ENCODE assay signal across 20 mouse cellular contexts in the genomic region with DNA sequence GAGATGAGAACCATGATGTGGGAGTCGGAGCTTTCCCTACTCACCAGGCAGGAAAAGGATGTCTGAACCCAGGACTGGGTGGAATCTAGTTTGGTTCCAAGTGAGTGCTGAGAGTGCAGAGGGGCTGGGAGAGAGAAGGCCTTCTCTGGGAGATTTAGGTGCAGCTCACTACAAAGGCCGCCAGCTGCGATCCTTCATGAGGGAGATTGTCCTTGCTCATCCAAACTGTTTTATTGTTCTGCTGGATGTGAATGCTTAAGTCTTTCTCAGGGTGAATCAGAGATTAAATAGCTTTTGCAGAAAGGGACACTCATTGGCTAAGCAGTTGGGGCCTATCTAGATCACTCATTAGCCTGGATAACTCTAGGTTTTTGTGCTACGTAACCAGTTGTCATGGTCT.
DNase-seq lines count a peak whose midpoint lies in the region; ATAC-seq lines count a peak whose summit lies in the region.
"Had no signal": no experiment of that assay in that cellular context is flagged by ENCODE, and none has a peak within 500 bp of the region (broad histone marks: within the 10 kb centered on the region; RNA-seq: fewer than 3 reads in every experiment).

No protein-coding gene starts in this region.

- H3K27me3 ChIP-seq in kidney, embryonic 16.5 days (ENCODE audit: insufficient read depth, low read length) = no peaks in the 10 kb centered on the region
- 0 out of 2 replicates have a peak, but pooled peaks cover 4% of the 10 kb centered on the region for H3K27me3 ChIP-seq in heart, embryonic 10.5 days (ENCODE audit: insufficient read depth, poor library complexity, severe bottlenecking)
- H3K27me3 ChIP-seq: embryonic facial prominence, embryonic 12.5 days; forebrain, embryonic 15.5 days; heart, embryonic 15.5 days had no signal

- DNase-seq in kidney, adult 9 months = no peak
- DNase-seq in thymus, postnatal 4 days = peak; percentile 7
- DNase-seq in thymus, postnatal 36 days = no peak
- peak; percentile 53 for DNase-seq in ZHBTc4 (ENCODE audit: low read depth, low spot score)
- DNase-seq in heart, embryonic 10.5 days (ENCODE audit: low spot score) = no peak
- DNase-seq: adrenal gland, postnatal 14 days; cerebellum, adult 11-12 months; cerebellum, adult 9-10 months; cerebellum, postnatal 25 days; gastrocnemius, postnatal 10 days; heart, adult 18-20 months had no signal

- no peak overlapping the region; the same call in 1 of the 2 replicates for H3K27ac ChIP-seq in kidney, embryonic 16.5 days (ENCODE audit: low read length)
- no peak overlapping the region for H3K27ac ChIP-seq in heart, embryonic 10.5 days
- H3K27ac ChIP-seq: embryonic facial prominence, embryonic 12.5 days; forebrain, embryonic 15.5 days; heart, embryonic 15.5 days; hindbrain, embryonic 10.5 days; hindbrain, embryonic 14.5 days had no signal

- no peak overlapping the region; the same call in 1 of the 2 replicates for H3K9ac ChIP-seq in kidney, embryonic 16.5 days (replicated peaks; ENCODE audit: low read length)
- H3K9ac ChIP-seq: embryonic facial prominence, embryonic 12.5 days; forebrain, embryonic 15.5 days; heart, embryonic 15.5 days; hindbrain, embryonic 14.5 days had no signal

- H3K4me1 ChIP-seq in kidney, embryonic 16.5 days (ENCODE audit: insufficient read depth, low read length) = no peaks in the 10 kb centered on the region; the same call in 1 of the 2 replicates
- H3K4me1 ChIP-seq in heart, embryonic 10.5 days = peaks cover 5% of the 10 kb centered on the region; the same call in 1 of the 2 replicates
- H3K4me1 ChIP-seq: forebrain, embryonic 15.5 days; heart, embryonic 15.5 days; hindbrain, embryonic 10.5 days had no signal

- 0 out of 2 replicates have a peak overlapping the region, but pooled peaks have one; percentile 7 for H3K4me2 ChIP-seq in kidney, embryonic 16.5 days (replicated peaks; ENCODE audit: low read depth, low read length)
- H3K4me2 ChIP-seq: embryonic facial prominence, embryonic 12.5 days; forebrain, embryonic 15.5 days; heart, embryonic 11.5 days; heart, embryonic 15.5 days; hindbrain, embryonic 14.5 days had no signal

- peak; percentile 57; the same call in 1 of the 2 replicates for ATAC-seq in kidney, embryonic 16.5 days (ENCODE audit: low FRiP score, low TSS enrichment)
- ATAC-seq in megakaryocyte, adult 5-6 weeks (ENCODE audit: poor library complexity, severe bottlenecking) = no peak
- ATAC-seq: activated CD4-positive, CD25-positive, alpha-beta regulatory T cell, adult 4 months; forebrain, embryonic 15.5 days had no signal

- no peaks in the 10 kb centered on the region for H3K9me3 ChIP-seq in kidney, embryonic 16.5 days (ENCODE audit: low read length)
- no peaks in the 10 kb centered on the region for H3K9me3 ChIP-seq in heart, embryonic 10.5 days
- H3K9me3 ChIP-seq: embryonic facial prominence, embryonic 12.5 days; forebrain, embryonic 15.5 days; heart, embryonic 15.5 days; hindbrain, embryonic 10.5 days had no signal

- no peak overlapping the region for H3K4me3 ChIP-seq in kidney, embryonic 16.5 days (ENCODE audit: low read length)
- no peak overlapping the region for H3K4me3 ChIP-seq in heart, embryonic 10.5 days
- H3K4me3 ChIP-seq: embryonic facial prominence, embryonic 12.5 days; forebrain, embryonic 15.5 days; heart, embryonic 15.5 days; hindbrain, embryonic 10.5 days had no signal

- 56% methylated on average over 4 of the region's 4 CpGs for WGBS in kidney, embryonic 16.5 days
- 54% methylated on average over 4 of the region's 4 CpGs for WGBS in heart, embryonic 10.5 days

- H3K36me3 ChIP-seq in kidney, embryonic 16.5 days (ENCODE audit: insufficient read depth, low read length) = no peaks in the 10 kb centered on the region
- H3K36me3 ChIP-seq in heart, embryonic 10.5 days = no peaks in the 10 kb centered on the region
- H3K36me3 ChIP-seq: embryonic facial prominence, embryonic 12.5 days; forebrain, embryonic 15.5 days; heart, embryonic 15.5 days; hindbrain, embryonic 10.5 days had no signal

Comparison
In these comparisons a context has a peak if more than half of its experiments do, and no peak if none do; other contexts are left out.
1. DNase-seq: peak in thymus, postnatal 4 days (single experiment) and ZHBTc4 (single experiment); none in kidney, adult 9 months (single experiment), thymus, postnatal 36 days (0 of 2) and heart, embryonic 10.5 days (single experiment).